ENCODE assay signal across 19 mouse cellular contexts in the genomic region with DNA sequence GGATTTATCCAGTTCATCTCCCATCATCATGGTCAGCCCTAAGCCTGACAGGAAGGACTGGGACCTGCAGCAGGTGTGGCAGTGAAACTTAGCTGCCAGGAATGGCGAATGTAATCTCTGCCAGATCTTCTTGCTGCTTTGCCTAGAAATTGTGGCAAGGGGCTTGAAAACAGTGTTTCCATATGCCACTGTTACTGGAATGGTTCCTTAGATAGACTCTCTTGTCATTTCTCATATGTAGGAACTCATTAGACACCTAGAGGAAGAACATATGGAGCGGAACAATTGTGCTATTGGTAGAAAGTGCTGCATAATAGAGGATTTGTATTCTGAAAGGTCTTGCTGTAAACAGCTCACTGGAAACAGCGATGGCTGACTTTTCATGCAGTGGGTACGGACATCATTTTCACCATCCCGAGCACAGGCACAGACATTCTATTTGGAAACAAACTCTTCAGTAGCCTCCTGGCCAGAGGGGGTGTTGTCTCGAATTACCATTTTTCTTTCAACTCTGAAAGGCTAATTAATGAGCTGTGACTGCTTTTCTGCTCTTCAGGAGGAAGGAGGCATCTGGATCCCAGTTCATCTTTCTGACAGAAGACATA.
DNase-seq lines count a peak whose midpoint lies in the region; ATAC-seq lines count a peak whose summit lies in the region.
"Had no signal": no experiment of that assay in that cellular context is flagged by ENCODE, and none has a peak within 500 bp of the region (broad histone marks: within the 10 kb centered on the region; RNA-seq: fewer than 3 reads in every experiment).

No protein-coding gene starts in this region.

- no peak overlapping the region for H3K9ac ChIP-seq in hindbrain, embryonic 11.5 days (ENCODE audit: low read depth, low read length)
- H3K9ac ChIP-seq: heart, embryonic 13.5 days had no signal

- no peak overlapping the region for H3K4me3 ChIP-seq in hindbrain, embryonic 11.5 days (ENCODE audit: low read depth, low read length)
- H3K4me3 ChIP-seq in hindbrain, embryonic 10.5 days = no peak overlapping the region
- H3K4me3 ChIP-seq: heart, embryonic 13.5 days had no signal

- no peaks in the 10 kb centered on the region for H3K27me3 ChIP-seq in hindbrain, embryonic 11.5 days (ENCODE audit: control insufficient read depth, insufficient read depth, low read length)
- no peaks in the 10 kb centered on the region for H3K27me3 ChIP-seq in hindbrain, embryonic 10.5 days (ENCODE audit: insufficient read depth, poor library complexity, severe bottlenecking)
- H3K27me3 ChIP-seq: heart, embryonic 13.5 days had no signal

- no peaks in the 10 kb centered on the region for H3K36me3 ChIP-seq in hindbrain, embryonic 11.5 days (ENCODE audit: control insufficient read depth, insufficient read depth, low read length)
- H3K36me3 ChIP-seq in hindbrain, embryonic 10.5 days = no peaks in the 10 kb centered on the region
- H3K36me3 ChIP-seq: heart, embryonic 13.5 days had no signal

- H3K4me1 ChIP-seq in hindbrain, embryonic 11.5 days (replicated peaks; ENCODE audit: control insufficient read depth, insufficient read depth, low read length) = no peaks in the 10 kb centered on the region
- 0 out of 2 replicates have a peak, but pooled peaks cover 6% of the 10 kb centered on the region for H3K4me1 ChIP-seq in hindbrain, embryonic 10.5 days (replicated peaks)

- WGBS in hindbrain, embryonic 11.5 days = 56% methylated on average over 6 of the region's 6 CpGs
- 61% methylated on average over 6 of the region's 6 CpGs for WGBS in hindbrain, embryonic 10.5 days

- no peak for DNase-seq in hindbrain, embryonic 11.5 days (ENCODE audit: low spot score)
- DNase-seq in hindbrain, embryonic 10.5 days (ENCODE audit: low spot score) = no peak
- DNase-seq in brain, adult 2 months (ENCODE audit: low read depth, low spot score) = peak; percentile 14
- DNase-seq in embryo, embryonic 10.5 days (ENCODE audit: low spot score) = peak; percentile 28
- peak; percentile 5 for DNase-seq in forelimb bud, embryonic 11.5 days (ENCODE audit: low read depth, low spot score)
- DNase-seq in adrenal gland, postnatal 10 days = no peak
- no peak for DNase-seq in lung, postnatal 10 days
- DNase-seq: B cell, adult 2 months; cerebellum, postnatal 25 days; gastrocnemius, postnatal 14 days; heart, adult 18-20 months; kidney, postnatal 25 days; lung, adult 2 months; lung, postnatal 36 days; right cerebral cortex, adult 18-20 months; thymus, postnatal 25 days had no signal

- H3K4me2 ChIP-seq in hindbrain, embryonic 11.5 days (replicated peaks; ENCODE audit: low read depth, low read length) = no peak overlapping the region
- H3K4me2 ChIP-seq: heart, embryonic 13.5 days; liver, embryonic 11.5 days had no signal

- H3K27ac ChIP-seq in hindbrain, embryonic 11.5 days (ENCODE audit: low read depth, low read length) = no peak overlapping the region
- H3K27ac ChIP-seq in hindbrain, embryonic 10.5 days = no peak overlapping the region
- H3K27ac ChIP-seq: heart, embryonic 13.5 days had no signal

- no peaks in the 10 kb centered on the region for H3K9me3 ChIP-seq in hindbrain, embryonic 11.5 days (ENCODE audit: control insufficient read depth, low read length)
- H3K9me3 ChIP-seq in hindbrain, embryonic 10.5 days = no peaks in the 10 kb centered on the region
- H3K9me3 ChIP-seq: heart, embryonic 13.5 days had no signal

- ATAC-seq in hindbrain, embryonic 11.5 days (ENCODE audit: low FRiP score) = peak; percentile 60; the same call in 1 of the 2 replicates
- no peak for ATAC-seq in activated CD4-positive, CD25-positive, alpha-beta regulatory T cell, adult 4 months

Comparison
In these comparisons a context has a peak if more than half of its experiments do, and no peak if none do; other contexts are left out.
1. DNase-seq: peak in brain, adult 2 months (single experiment), embryo, embryonic 10.5 days (single experiment) and forelimb bud, embryonic 11.5 days (single experiment); none in hindbrain, embryonic 11.5 days (single experiment), hindbrain, embryonic 10.5 days (single experiment), adrenal gland, postnatal 10 days (single experiment) and lung, postnatal 10 days (single experiment).